Mouse (Mus musculus) leukemia stem cell, adult 10-12 weeks (primary cell): ENCODE data around the gene Slc24a1. TPM values are rescaled to one million over a fixed set of nuclear protein-coding genes. Genes with fewer than 3 reads are reported as not detected.

Experiments used
- polyA plus RNA-seq: library from polyadenylated mRNA; stranded (reverse); fragments of >175 nt; gene quantifications from 2 replicates; pipeline ENCODE4 v1.2.3, GENCODE M21; 2012; ENCODE audit warnings: low replicate concordance

The Slc24a1 gene
- polyA plus RNA-seq, result not detected in 2 replicates

GRCm38 (mm10) chr9:64951161-64951657 is at the start of gene Slc24a1:
Gene Slc24a1, minus strand, starts transcription at chr9:64951607.

GRCm38 (mm10) chr9:64960117-64960977 is 8.9 kb upstream of the Slc24a1 start, which contains the start of gene Ints14:
Gene Ints14, plus strand, starts transcription at chr9:64960905.

Other genes with a start within 250 kb of the Slc24a1 start
- gene Rab11a, start 213.8 kb downstream of the Slc24a1 start, polyA plus RNA-seq, result 89.2 and 150 TPM in 2 replicates
- 29.7 and 38.3 TPM in 2 replicates for gene Dennd4a, start 140.3 kb downstream of the Slc24a1 start, polyA plus RNA-seq
- 29.2 and 36.6 TPM in 2 replicates for gene Ints14, start 9.3 kb upstream of the Slc24a1 start, polyA plus RNA-seq
- 3.9 and 6.0 TPM in 2 replicates for gene Hacd3, start 70.1 kb upstream of the Slc24a1 start, polyA plus RNA-seq
- 5.8 and 9.9 TPM in 2 replicates for gene Dpp8, start 80.8 kb upstream of the Slc24a1 start, polyA plus RNA-seq
- 0.06 and 0.25 TPM in 2 replicates for gene Igdcc4, start 149.9 kb upstream of the Slc24a1 start, polyA plus RNA-seq
- 0.17 TPM in 1 of 2 replicates, not detected in the other for gene Igdcc3, start 189.6 kb upstream of the Slc24a1 start, polyA plus RNA-seq
- gene Parp16, start 243.7 kb upstream of the Slc24a1 start, polyA plus RNA-seq, result 6.9 and 7.6 TPM in 2 replicates